Mouse (Mus musculus) MEL (cell line): ENCODE measurements around the gene Isy1. TPM values are rescaled to one million over a fixed set of nuclear protein-coding genes. Genes with fewer than 3 reads are reported as not detected.

Experiments used
- DNase-seq: peaks from one replicate; pipeline ENCODE4 v3.0.0; 2011; ENCODE audit warnings: low read depth, low spot score
- H3K27ac ChIP-seq: 2 replicates; pipeline ENCODE4 v1.5.1; 2012; ENCODE audit warnings: low read depth, mild to moderate bottlenecking, control low read depth, low read length, moderate library complexity; ENCODE audit not compliant: control insufficient read depth
- H3K27me3 ChIP-seq, 2 experiments: fragments of 150-350 bp in 1 of 2; sonication (generic) in 1 of 2; 2 replicates each; pipeline ENCODE4 v1.6.1; 2012; ENCODE audit warnings: low read length in 2 of 2, mild to moderate bottlenecking in 2 of 2, improper control_type of control experiment in 1 of 2, moderate library complexity in 1 of 2; ENCODE audit not compliant: insufficient read depth in 2 of 2, control insufficient read depth in 1 of 2
- H3K36me3 ChIP-seq, 2 experiments: 2 replicates each; pipeline ENCODE4 v1.6.1; 2012 to 2014; ENCODE audit warnings: low read length in 2 of 2, improper control_type of control experiment in 1 of 2, inconsistent platforms in 1 of 2, mild to moderate bottlenecking in 1 of 2; ENCODE audit not compliant: insufficient read depth in 2 of 2, control insufficient read depth in 1 of 2
- H3K4me1 ChIP-seq, 2 experiments: fragments of 150-350 bp in 1 of 2; sonication (generic) in 1 of 2; 2 replicates each; pipeline ENCODE4 v1.6.1; 2012; ENCODE audit warnings: low read length in 2 of 2, improper control_type of control experiment in 1 of 2, mild to moderate bottlenecking in 1 of 2; ENCODE audit not compliant: insufficient read depth in 2 of 2, control insufficient read depth in 1 of 2
- H3K4me3 ChIP-seq, 2 experiments: fragments of 150-350 bp in 1 of 2; sonication (generic) in 1 of 2; 2 replicates each; pipeline ENCODE4 v1.5.1; 2012; ENCODE audit warnings: low read depth in 2 of 2, low read length in 2 of 2, mild to moderate bottlenecking in 2 of 2, moderate library complexity in 2 of 2, control low read depth in 1 of 2, improper control_type of control experiment in 1 of 2; ENCODE audit not compliant: control insufficient read depth in 1 of 2, insufficient read depth in 1 of 2
- H3K79me2 ChIP-seq: 2 replicates; pipeline ENCODE4 v1.6.1; 2012; ENCODE audit warnings: mild to moderate bottlenecking, low read length, moderate library complexity; ENCODE audit not compliant: control insufficient read depth, poor library complexity, insufficient read depth
- H3K9ac ChIP-seq: 2 replicates; pipeline ENCODE4 v1.6.1; 2012; ENCODE audit warnings: low read depth, mild to moderate bottlenecking, control low read depth, low read length, moderate library complexity; ENCODE audit not compliant: control insufficient read depth, poor library complexity, severe bottlenecking
- H3K9me3 ChIP-seq: fragments of 150-350 bp; sonication (generic); replicated peaks from 2 replicates; pipeline ENCODE4 v1.6.1; 2012; ENCODE audit warnings: mild to moderate bottlenecking, low read length, improper control_type of control experiment, moderate library complexity; ENCODE audit not compliant: insufficient read depth
- CHD1 ChIP-seq: IDR thresholded peaks from 2 replicates; pipeline ENCODE4 v1.6.1; 2012; ENCODE audit warnings: low read depth, mild to moderate bottlenecking, inconsistent platforms, low read length, improper control_type of control experiment
- EP300 ChIP-seq, 2 experiments: IDR thresholded peaks; 2 replicates each; pipeline ENCODE4 v1.6.1; 2011; ENCODE audit warnings: improper control_type of control experiment in 2 of 2, low read length in 2 of 2, low read depth in 1 of 2, mild to moderate bottlenecking in 1 of 2
- GATA1 ChIP-seq: IDR thresholded peaks from 2 replicates; pipeline ENCODE4 v1.6.1; 2011; ENCODE audit warnings: low read depth, low read length, improper control_type of control experiment
- POLR2A ChIP-seq, 2 experiments: IDR thresholded peaks; 2 replicates each; pipeline ENCODE4 v1.6.1; 2011 to 2012; ENCODE audit warnings: low read length in 2 of 2, mild to moderate bottlenecking in 2 of 2, control low read depth in 1 of 2, improper control_type of control experiment in 1 of 2, low read depth in 1 of 2, moderate library complexity in 1 of 2; ENCODE audit not compliant: control insufficient read depth in 1 of 2, insufficient read depth in 1 of 2, poor library complexity in 1 of 2
- POLR2AphosphoS2 ChIP-seq: IDR thresholded peaks from 2 replicates; pipeline ENCODE4 v1.6.1; 2011; ENCODE audit warnings: low read length, improper control_type of control experiment
- TAL1 ChIP-seq: IDR thresholded peaks from 2 replicates; pipeline ENCODE4 v1.6.1; 2012; ENCODE audit warnings: mild to moderate bottlenecking, inconsistent platforms, low read length, moderate library complexity, mixed read lengths
- TBP ChIP-seq: IDR thresholded peaks from 2 replicates; pipeline ENCODE4 v1.8.0; 2011; ENCODE audit warnings: low read depth, low read length, improper control_type of control experiment
- UBTF ChIP-seq: IDR thresholded peaks from 2 replicates; pipeline ENCODE4 v1.6.1; 2012; ENCODE audit warnings: low read depth, mild to moderate bottlenecking, inconsistent platforms, low read length, improper control_type of control experiment, moderate library complexity, borderline replicate concordance; ENCODE audit not compliant: insufficient read depth
- polyA plus RNA-seq, 2 experiments: library from polyadenylated mRNA; stranded (reverse) in 1 of 2; unstranded in 1 of 2; fragments of >175 nt in 1 of 2; fragments of >200 nt in 1 of 2; gene quantifications; 2 replicates each; pipeline versions ENCODE4 v1.2.1 to v1.2.4; 2012; ENCODE audit warnings: low replicate concordance in 2 of 2, low read depth in 1 of 2; ENCODE audit not compliant: insufficient read length in 2 of 2, insufficient read depth in 1 of 2, missing spikeins in 1 of 2
- total RNA-seq: library from RNA; depleted of rRNA; stranded (reverse); fragments of 300-350 nt; gene quantifications from 2 replicates; pipeline ENCODE4 v1.2.3, GENCODE M21; 2012

The Isy1 gene
- total and polyA plus RNA-seq, 3 experiments, result 64.5 to 115 TPM; not detected in 1

- Histone ChIP-seq H3K9ac (no peak overlapping the region), H3K4me1 (peaks cover 30 to 39% of the 10 kb centered on the region in 2 experiments), H3K27me3 (no peaks in the 10 kb centered on the region), H3K4me3 (no peak overlapping the region), H3K9me3 (no peaks in the 10 kb centered on the region), H3K79me2 (no peaks in the 10 kb centered on the region), H3K27ac (no peak overlapping the region), H3K36me3 (peaks cover 0 to 26% of the 10 kb centered on the region in 2 experiments; a peak in 2 of 4 replicates)
- TF ChIP-seq UBTF (no peak), GATA1 (peak; percentile 29; the same call in 1 of the 2 replicates), TBP (peak; percentile 87), EP300 (IDR thresholded peaks at IDR 0.05; ENCODE audit: low read depth in 1 of 2, low read length in 2 of 2) (peak; percentile 17; a peak in 1 of 4 replicates), TAL1 (peak; percentile 45)
- DNase-seq, result no peak
Observed at GRCm38 (mm10) chr6:87786621-87787020, 52.0 kb downstream of the Isy1 start.

DNA sequence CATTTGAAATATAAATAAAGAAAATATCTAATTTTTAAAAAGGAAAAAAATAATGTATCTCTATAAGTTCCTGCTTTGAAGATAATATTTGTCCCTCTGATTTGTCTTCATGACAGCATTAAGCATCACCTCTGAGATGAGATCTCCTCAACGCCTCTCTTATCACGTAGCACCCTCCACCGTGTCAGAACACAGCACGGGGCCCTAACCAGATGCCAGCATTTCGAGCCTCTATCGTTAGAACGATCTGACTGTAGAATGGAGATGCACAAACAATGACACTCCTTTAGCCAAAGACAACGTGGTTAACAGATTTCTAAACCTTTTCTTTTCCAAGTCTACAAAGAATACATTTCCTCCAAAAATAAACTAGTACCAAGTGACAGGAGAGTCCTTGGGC, 54.6 kb downstream of the Isy1 start:
- H3K36me3 ChIP-seq, result peaks cover 0 to 3% of the 10 kb centered on the region in 2 experiments; a peak in 2 of 4 replicates
- H3K4me1 ChIP-seq, result peaks cover 10 to 15% of the 10 kb centered on the region in 2 experiments
- no peak overlapping the region for H3K4me3 ChIP-seq
- TF ChIP-seq GATA1, result 0 out of 2 replicates have a peak, but pooled peaks have one; percentile 7
- no peak for TF ChIP-seq CHD1
- H3K9ac ChIP-seq, result no peak overlapping the region
- no peaks in the 10 kb centered on the region for H3K9me3 ChIP-seq
- H3K79me2 ChIP-seq, result no peaks in the 10 kb centered on the region
- DNase-seq, result no peak
- no peak overlapping the region for H3K27ac ChIP-seq
- H3K27me3 ChIP-seq, result no peaks in the 10 kb centered on the region

DNA sequence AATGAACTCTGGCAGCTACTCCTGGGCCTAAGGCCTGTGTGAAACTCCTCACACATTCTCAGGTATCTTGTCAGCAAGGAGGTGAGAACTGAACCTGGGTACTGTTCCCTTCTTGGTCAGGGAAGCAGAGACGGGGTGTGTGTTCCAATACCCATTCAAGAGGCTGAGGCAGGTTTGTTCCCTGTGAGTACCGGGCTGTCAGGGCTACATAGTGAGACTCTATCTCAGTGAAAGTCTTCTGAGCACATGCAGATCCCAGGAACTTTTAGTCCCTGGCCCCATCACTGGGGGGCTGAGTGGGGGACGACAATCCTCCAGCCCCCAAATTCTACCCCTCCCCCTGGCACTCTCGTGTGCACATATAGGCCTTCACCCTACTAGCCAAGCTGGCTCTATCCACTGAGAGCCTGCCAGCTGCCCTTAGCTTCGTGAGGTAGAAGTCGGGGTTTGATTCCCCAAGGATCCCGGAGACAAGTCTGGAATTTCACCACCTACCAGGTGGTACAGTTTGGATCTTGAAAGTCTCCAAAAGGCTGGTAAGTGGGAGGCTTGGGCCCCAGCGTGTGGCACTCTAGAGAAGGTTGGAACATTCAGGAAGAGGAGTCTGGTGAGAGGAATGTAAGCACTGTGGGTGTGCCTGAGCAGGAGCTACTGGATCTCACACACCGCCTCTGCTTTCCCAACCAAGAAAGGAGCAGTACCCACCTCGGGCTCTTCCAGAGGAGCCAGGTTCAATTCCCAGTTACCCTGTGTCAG, 57.9 kb downstream of the Isy1 start:
- Histone ChIP-seq H3K9me3 (no peaks in the 10 kb centered on the region), H3K27me3 (no peaks in the 10 kb centered on the region), H3K36me3 (peaks cover 0 to 21% of the 10 kb centered on the region in 2 experiments; a peak in 2 of 4 replicates), H3K27ac (no peak overlapping the region), H3K4me3 (no peak overlapping the region), H3K4me1 (peaks cover 20 to 27% of the 10 kb centered on the region in 2 experiments), H3K79me2 (no peaks in the 10 kb centered on the region), H3K9ac (no peak overlapping the region)
- TF ChIP-seq POLR2AphosphoS2 (no peak), POLR2A (IDR thresholded peaks at IDR 0.05; ENCODE audit: control insufficient read depth in 1 of 2, insufficient read depth in 1 of 2, low read depth in 1 of 2, low read length in 2 of 2, poor library complexity in 1 of 2) (no peak), EP300 (IDR thresholded peaks at IDR 0.05; ENCODE audit: low read depth in 1 of 2, low read length in 2 of 2) (no peak), TBP (no peak)
- DNase-seq, result no peak
